Mouse (Mus musculus): ENCODE data around the gene Ccdc85c.

Ccdc85c gene

DNA sequence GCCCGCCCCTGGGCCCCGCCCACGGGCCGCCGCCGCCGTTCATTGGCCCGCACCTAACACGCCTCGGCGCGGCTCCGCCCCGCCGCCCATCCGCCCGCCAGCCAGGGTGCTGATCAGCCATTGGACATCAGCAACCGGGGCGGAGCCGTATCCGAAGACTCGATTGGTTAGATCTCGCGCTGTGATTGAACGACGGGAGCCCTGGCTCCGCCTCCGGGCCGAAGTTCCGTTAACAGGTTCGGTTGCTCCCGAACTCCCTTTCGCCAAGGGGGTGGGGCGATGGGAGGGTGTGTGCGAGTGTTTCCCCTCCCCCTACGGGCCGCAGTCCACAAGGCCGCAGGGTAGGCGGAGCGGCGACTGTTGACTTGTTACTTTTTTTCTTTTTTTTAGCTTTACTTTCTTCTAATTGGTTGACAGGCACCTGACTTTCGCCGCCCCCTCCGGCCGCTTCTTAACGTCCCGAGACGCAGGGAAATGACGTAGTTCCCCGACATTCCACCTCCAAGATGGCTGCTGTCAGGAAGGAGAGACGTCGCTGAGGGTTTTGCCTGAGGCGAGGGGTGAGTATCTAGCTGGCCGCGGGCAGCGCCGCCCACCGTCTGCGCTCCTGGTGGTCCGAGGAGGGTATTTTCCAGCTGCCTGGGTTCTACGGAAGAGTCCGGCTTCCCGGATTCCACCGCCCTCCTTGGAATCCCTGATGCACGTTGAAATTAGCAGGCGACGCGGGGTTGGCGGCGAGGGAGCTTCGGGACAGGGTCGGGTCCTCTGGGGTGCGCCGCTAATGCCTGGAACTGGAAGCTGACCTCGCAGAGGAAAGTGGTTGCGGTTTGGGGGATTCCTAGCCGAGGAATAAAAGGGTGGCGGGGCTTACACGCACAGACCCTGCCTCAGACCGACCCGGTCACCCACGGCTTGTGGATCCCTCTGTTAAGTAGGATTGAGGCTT lies 95.6 kb downstream of the Ccdc85c start, which contains the start of gene Ccnk:
Gene Ccnk (plus strand): TSS at position 259 of the 946 bp plus-strand sequence.
- in situ Hi-C loops (cut with MseI, MboI): no loop called here

DNA sequence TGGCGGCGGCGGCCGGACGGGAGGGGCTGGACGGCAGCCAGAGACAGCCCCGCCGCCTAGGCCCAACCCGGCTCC lies 96.1 kb downstream of the Ccdc85c start, which contains the start of gene Setd3:
Gene Setd3 (minus strand): TSS at position 69 of the 75 bp plus-strand sequence.
- in situ Hi-C loops (cut with MseI, MboI): no loop called here

DNA sequence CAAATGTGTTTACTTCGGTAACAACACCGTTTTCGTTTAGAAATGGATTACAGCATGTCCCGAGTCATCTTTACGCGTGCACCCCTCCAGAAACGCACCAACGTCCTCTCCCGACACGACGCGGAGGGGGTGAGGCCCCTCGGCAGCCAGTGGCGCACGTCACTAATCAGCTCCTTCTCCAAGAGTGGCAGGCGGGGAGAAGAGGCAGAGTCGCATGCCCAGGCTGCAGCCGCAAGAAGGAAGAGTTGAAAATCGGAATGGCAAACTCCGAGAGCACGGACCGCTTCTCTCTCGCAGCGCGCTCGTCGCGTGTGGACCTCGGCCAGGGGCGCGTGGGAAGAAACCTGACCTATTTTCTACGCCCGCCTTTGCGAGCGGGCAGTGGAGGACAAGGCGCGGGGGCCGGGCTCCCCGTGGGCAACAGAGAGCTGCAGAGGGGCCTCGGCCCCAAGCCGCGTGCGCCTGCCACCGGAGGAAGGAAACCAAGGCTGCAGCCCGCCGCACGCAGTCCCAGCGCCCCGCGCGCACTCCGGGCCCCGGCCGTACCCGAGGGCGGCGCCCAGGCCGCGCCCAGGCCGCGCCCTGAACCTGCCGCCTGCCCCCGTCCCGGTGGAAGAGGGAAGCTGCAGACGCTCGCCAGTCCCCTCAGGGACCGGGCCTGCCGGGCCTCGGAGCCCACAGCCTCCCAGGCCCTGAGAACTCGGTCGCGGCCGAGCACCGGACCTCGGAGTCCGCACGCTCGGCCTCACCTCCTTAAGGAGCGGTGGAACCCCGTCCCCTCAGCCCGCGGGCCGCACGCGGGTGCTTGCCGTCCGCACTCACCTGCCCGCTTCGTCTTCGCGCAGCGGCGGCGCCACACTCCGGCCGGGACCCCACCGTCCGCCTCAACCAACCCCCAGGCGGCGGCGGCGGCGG lies 96.6 kb downstream of the Ccdc85c start:
- in situ Hi-C loops (cut with MseI, MboI): no loop called here

DNA sequence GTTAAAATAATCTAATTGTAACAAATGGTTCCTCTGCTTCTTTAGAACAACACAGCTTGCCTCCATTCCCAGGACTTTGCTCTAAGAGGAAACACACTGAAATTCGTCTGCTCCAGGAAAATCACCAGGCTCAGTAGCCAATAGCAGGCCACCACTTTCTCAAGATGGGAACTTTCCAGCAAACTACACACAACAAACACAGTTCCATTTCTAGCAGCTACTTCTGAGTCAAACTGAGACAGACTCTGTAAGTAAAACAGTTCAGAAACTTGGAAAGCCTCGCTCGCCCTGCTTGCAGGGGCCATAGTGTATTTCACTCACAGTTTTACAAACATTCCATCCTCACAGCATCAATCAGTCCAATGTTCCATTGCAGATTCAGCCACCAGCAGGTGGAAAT lies 98.9 kb downstream of the Ccdc85c start:
- in situ Hi-C loops (cut with MseI, MboI): no loop called here

DNA sequence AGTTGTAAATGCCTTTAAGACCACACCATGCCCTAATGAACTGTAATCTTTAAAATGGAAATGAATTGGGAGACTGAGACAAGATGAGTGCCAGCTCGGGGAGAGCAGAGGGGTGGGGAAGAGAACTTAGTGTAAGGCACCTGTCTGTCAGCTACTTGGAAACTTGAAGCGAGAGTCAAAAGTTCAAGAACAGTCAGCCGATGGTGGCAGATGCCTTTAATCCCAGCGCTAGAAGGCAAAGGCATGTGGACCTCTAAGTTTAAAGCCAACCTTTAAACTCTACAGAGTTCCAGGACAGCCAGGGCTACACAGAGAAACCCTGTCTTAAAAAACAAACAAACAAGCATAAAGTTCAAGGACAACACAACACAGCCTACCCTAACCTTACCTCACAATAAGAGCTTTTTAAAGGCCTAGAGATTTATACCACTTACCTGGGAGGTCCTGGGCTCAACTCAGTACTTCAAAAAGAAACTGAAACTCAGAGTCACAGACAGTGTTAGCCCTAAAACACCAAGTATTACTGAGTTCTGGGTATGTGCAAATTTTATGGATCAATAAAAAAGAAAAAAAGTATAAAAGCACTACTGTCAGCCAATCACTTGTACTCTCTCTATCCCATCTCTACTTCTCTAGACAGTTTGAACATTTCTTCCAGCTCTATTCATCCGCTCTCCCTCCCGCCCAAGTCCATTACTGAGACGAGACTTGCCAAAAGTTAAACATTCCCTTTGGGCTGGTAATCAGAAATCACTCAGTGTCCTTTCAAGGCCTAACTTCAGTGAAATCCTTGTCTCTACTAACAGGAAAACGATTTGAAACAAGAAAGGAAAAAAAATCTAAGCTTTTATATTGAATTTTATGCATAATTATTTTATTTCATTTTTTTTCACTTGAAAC lies 100.4 kb downstream of the Ccdc85c start:
- in situ Hi-C loops (cut with MseI, MboI): no loop called here

DNA sequence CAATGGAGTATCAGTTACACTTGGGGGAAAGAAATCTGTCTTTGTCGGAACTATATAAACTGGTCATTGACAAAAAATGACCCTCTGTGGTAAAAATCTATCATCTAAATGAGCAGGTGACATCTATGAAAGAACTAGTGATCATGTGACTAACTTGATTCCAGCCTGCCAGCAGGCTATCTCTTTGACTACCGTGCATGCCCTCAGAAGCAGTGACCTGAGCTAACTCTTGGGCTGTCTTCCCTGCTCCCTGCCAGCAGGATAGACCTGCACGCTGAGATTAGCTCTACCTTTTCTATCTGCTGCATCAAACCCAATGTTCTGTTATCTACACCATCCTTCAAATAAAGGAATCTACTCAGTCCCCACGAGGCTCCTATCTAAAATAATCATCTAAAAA lies 102.6 kb downstream of the Ccdc85c start:
- in situ Hi-C loops (cut with MseI, MboI): no loop called here

DNA sequence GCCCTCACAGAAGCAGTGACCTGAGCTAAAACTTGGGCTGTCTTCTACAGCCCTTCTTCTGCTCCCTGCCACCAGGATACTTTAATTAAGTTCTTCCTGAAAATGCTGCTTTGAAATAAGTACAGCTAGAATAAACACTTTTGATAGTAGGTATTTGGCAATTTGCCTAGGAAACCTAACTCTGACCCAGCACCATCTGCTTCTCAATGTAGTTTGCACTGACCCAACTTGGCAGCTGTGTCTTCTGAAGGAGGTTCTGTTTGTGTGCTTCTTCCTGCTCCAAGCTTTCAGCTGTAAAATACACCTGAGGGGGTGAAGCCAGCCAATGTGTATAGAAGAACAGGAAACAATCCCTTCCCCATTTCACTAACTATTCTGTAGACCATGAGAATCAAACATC lies 103.9 kb downstream of the Ccdc85c start:
- in situ Hi-C loops (cut with MseI, MboI): no loop called here

DNA sequence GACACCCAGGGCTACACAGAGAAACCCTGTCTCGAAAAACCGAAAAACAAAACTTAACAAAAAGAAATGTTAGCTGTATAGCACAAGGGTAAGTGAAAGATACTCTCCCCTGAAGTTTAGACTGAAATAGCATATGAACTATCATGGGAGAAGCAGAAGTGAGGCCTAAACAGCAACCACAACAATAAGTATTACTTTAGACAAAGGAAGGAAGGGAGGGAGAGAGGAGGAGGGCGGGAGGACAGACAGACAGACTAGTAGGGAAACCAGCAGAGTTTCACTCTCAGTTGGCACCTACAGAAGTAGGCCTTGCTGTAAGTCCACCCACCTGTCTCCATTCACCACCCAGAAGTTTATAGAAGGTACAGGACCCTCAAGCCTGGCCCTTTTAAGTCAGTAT lies 104.8 kb downstream of the Ccdc85c start:
- in situ Hi-C loops (cut with MseI, MboI): no loop called here

DNA sequence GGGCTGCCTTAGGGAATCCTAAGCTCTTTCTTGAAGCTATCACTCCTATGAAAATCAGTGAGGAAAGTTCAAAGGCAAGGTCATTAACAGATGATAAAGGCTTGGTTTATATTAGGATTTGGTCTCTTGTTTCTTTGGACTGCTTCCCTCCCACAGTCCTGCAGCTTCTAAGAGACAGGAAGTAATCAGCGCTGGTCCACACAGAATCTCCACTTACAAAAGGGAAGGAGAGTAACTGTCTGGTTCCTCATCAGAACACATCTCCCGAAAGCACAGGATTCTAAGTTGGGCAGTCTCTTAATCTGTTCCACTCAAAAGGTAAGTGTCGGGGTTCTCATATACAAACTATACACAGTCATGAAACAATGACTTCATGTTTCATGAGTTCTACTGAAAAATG lies 106.3 kb downstream of the Ccdc85c start:
- in situ Hi-C loops (cut with MseI, MboI): no loop called here

DNA sequence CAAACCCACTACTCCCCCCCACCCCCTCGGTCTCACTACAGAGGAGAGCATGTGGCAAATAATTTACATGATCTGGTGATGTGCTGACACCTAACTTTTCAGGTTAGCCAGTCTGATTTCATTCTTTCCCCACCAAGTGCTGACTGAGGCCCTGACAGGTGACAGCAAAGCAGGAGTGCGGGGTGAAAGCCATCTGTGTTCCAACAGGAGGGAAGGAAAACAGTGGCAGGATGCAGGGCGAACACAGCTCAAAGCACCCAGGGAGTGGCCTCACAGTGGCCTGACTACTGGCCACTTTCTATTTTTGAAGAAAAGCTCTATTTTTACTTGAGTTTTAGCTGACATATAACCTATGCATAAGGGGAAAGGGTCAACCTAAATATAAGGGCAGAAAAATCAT lies 111.5 kb downstream of the Ccdc85c start:
- in situ Hi-C loops (cut with MseI, MboI): no loop called here

DNA sequence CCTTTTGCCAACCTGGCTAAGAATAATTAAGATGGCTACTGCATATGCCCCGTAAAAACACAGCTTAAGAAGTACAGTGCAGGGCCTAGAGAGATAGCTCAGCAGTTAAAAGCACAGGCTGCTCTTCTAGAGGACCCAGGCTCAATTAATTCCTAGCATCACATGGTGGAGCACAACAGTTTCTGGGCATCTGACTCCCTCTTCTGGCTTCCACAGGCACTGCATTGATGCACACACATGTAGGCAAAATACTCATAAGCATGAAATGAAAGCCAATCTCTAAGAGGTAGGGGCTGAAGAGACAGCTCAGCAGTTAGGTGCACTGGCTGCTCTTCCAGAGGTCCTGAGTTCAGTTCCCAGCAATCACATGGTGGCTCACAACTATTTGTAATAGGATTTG lies 113.2 kb downstream of the Ccdc85c start:
- in situ Hi-C loops (cut with MseI, MboI): no loop called here

DNA sequence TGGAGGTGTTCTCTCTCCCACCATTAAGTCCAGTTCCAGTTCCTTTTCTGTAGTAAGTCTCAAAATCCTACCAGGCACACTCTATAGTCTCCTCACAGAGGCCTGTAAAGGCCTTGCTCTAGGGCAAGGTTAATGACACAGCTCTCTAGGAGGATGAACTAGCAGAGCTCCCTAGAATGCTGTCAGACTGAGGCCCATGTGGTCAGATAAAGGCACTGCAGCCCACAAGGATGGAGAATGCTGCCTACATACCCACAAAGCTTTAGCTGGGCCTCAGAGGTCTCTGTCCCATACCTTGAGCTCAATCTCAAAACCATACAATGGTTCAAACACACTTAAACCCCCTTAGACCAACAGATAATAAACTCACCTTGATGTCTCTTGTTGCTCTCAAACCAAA lies 115.4 kb downstream of the Ccdc85c start:
- in situ Hi-C loops (cut with MseI, MboI): no loop called here

Measured in mouse trophoblast stem cell (cell line).